11 mouse cellular contexts compared by ENCODE assay signal in genomic region chr12:93226826-93227225, GRCm38 (mm10).
"Had no signal": no experiment of that assay in that cellular context is flagged by ENCODE, and none has a peak within 500 bp of the region (broad histone marks: within the 10 kb centered on the region; RNA-seq: fewer than 3 reads in every experiment).

No protein-coding gene starts in this region.

- ATAC-seq: intestine, embryonic 16.5 days; midbrain, embryonic 15.5 days had no signal

- DNase-seq: kidney, adult 2 months; kidney, postnatal 14 days; layer of hippocampus, postnatal 36 days; left cerebral cortex, postnatal 4 days; lung, adult 18-20 months; right cerebral cortex, adult 18-20 months; right cerebral cortex, postnatal 25 days; thymus, adult 18-20 months; thymus, postnatal 14 days had no signal
